Mouse (Mus musculus) cerebellum, adult 8-10 months (tissue): ENCODE measurements around the gene Galnt12.

ENCODE experiments used
- DNase-seq: peaks from one replicate; pipeline ENCODE4 v3.0.0; 2022

Gene Galnt12

DNA sequence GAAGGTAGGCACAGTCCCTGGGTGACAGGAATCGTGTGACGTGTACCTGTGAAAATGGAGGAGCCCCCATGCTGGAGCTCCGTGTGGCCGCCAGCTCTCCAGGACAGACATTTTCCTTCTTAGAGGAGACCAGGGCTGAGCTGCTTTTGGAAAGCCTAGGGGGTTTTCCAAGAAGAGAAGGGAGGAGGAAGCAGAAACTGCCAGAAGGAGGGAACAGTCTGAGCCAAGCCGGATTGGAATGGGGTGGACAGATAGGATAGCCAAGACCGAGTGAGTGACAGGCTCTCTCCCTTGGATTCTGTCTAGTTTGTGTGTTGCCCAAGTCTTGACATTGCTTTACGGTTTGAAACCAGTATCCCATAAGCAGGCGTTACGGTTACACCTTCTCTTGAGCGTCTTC lies 11.9 kb downstream of the Galnt12 start:
- DNase-seq = no peak

DNA sequence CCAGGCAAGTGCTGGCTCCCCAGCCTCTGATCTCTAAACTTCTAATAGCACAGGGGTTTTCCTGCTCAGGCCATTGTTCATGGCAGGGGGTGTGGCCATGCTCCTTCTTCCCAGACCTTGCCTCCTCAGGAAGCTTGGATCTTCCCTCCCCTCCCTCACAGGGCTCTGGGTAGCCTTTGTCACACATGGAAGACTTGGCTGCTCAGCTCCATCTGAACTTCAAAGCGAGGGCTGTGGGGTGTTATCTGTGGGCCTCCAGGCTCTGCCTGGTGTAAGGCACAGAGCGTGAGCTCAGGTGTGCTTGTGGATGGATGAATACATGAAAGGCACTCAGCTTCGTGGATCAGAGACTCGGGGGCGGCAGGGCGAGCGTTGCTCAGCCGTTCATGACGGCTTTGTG lies 20.2 kb downstream of the Galnt12 start:
- DNase-seq = no peak

DNA sequence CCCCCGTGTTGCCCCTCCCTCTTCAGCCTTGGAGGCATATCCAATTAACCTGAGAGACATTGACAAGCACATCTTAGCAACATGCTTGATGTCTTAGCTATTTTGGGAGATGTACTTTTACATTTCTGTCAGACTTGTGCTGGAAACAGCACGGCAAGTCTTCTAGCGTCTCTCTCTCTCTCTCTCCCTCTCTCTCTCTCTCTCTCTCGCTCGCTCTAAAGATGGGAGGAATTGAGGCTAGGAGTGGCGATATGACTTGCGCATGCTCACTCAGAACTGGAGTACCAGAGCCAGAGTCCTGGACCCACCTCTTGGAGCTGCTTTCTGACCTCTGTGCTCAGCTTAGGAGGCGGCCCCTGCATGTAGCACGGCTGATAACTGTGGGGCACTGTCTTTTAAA lies 20.9 kb downstream of the Galnt12 start:
- no peak for DNase-seq

DNA sequence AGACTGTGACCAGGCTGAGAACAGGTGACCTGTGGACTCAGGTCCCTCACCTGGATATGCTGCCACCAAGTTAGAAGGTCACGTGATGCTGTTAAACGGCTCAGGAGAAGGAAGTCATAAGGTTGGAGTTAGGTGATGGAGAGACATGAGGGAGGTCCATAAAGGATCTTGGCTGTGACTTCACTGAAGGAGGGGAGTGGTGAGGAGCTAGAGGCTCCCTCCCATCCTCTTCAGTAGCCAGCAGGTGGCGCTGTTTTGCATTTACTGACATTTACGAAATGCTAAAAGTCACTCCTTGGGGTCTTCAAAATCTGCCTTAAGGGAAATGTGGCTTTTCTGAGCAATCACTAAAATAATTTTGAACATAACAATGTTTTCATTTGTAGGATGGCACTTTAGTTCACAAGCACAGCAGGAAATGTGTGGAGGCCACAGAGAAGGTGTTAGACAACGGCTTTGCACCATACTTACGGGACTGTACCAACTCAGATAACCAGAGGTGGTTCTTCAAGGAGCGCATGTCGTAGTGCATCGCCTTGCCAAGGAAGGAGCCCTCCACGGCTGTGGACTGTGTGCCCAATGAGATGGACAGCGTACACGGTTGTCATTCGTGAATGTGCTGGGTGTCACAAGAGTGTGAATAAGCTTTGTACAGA lies 30.5 kb downstream of the Galnt12 start:
- DNase-seq = peak; percentile 22

- DNase-seq = no peak
Measured at GRCm38 (mm10) chr4:47124140-47124711, 32.5 kb downstream of the Galnt12 start.

DNA sequence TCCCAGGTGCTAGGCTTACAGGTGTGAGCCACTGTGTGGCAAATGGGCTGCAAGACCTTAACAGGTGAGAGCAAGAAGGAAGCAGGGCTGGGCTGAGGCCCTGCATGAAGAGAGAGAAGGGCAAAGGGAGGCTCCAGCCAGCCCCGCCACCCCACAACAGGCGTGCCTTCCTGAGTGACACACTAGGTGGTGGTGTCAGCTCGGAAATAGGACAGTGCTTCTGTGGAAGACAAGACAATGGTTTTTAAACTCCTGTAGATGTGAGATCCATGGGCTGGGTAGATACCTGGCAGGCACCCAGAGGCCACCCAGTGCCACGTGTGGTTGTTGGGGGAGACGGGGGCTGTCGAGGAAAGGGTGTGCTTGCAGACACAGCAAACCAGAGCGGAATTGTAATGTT lies 36.8 kb downstream of the Galnt12 start:
- no peak for DNase-seq

DNA sequence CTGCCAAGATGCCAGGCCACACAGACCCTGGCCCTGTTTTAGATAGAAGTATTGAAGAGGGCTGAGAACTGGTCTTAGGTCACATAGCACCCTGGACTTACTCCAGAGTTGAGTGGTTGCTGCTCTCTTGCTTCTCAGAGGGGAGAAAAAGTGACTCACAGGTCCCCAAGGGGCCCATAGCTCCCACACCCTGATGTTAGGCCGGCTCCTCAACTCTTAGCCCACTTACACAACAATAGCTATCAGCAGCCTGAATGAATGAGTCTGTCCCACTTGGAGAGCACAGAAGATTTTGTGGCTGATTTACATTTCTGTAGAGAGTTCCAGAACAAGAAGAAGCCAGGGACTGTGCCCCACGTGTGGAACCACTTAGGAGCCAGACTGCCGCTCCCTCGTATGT lies 37.9 kb downstream of the Galnt12 start:
- no peak for DNase-seq

GRCm38 (mm10) chr4:47130111-47131050 lies 38.7 kb downstream of the Galnt12 start:
- no peak for DNase-seq

DNA sequence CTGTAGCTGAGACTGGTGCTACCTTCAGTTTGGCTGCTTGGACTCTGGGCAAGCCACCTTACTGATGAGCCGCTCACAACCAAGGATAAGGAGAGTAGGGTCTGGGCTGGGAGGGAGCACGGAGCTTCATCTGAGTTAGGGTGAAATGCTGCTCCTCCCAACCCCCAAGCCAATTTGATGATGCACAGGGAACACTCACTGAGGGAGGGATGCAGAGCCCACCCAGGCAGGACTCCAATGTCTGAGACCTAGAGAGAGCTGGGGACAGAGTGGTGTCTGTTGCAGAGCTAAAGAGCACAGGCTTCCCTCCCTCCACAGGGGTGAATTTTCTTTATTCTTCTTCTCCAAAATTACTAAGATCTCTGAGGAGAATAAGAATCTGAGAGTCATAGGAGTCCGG lies 40.2 kb downstream of the Galnt12 start:
- no peak for DNase-seq

DNA sequence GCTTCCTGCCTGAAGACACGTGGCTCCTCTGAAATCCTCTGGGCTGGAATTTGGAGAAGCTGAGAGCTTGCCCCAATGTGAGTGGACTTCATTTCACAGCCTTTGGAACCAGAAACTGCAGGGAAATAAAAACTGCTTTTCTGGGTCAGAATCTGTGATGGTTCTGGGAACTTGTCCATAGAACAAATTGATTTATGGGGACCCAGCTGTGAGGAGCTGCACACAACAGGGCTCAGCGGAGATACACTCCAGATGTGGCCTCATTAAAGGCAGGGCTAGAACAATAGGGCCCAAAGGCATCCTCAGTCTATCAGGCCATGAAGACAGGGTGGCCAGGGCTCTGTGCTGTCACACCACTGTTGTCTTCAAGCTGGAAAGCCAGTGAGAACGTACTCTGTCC lies 40.7 kb downstream of the Galnt12 start:
- DNase-seq = no peak

DNA sequence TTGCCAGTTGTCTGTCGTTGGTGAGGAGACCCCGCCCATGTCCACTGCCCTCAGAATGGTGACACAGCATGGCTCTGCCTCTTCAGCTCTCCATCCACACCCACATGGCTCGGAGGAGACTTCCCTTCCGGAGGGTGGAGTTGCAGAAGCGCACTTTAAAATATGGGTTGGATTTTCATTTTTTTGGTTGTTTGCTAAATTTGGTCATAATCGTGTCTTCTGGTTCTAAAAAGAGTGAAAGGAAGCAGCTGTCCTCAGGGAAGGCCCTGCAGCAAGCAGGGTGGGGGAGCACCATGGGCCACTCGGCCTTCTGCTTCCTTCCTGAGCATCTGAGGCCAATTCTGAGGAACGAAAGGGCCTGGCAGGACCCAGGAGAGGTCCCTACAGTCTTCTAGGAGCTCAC lies 45.0 kb downstream of the Galnt12 start:
- DNase-seq = no peak

DNA sequence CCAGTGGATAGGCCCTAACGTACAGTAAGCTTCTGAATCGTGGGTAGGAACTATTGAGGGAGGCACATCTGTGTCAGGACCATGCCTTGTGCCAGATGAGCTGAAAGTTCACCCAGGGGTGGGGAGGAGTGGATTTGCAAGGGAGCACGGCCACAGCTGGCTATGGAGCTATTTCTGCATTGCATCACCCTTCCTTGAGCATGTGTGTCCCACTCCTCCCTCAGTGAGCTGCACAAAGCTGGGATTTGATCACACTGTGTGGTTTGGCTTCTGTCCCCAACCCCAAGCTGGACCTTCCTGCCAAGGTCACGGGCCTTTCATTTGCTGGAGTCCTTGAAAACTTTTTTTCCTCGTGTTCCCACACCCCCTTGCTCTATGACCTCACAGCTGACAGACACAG lies 45.8 kb downstream of the Galnt12 start:
- no peak for DNase-seq

- DNase-seq = no peak
Measured at GRCm38 (mm10) chr4:47138411-47138810, 46.7 kb downstream of the Galnt12 start.

GRCm38 (mm10) chr4:47138967-47139777 lies 47.5 kb downstream of the Galnt12 start:
- no peak for DNase-seq

- DNase-seq = no peak
Measured at GRCm38 (mm10) chr4:47140301-47140700, 48.6 kb downstream of the Galnt12 start.

- DNase-seq = no peak
Measured at GRCm38 (mm10) chr4:47141444-47142154, 49.9 kb downstream of the Galnt12 start.

DNA sequence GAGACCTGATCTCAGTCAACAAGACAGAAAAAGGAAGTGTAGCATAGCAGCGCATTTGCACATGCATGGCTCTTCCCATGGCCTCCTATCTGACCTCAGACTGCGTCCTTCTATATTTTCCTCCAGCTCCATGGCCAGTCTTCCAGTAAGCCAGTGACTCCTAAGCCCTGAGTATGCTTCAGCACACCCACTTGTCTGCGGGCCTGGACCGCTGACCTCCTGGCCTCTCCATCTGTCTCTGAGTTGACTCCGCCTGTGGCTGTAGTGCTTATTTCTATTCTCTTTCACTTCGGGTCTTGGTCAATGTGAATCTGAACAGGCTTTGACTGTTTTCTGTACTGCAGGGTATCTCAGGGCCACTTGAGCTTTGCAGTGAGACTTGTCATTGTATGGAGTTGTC lies 52.1 kb downstream of the Galnt12 start:
- DNase-seq = no peak

DNA sequence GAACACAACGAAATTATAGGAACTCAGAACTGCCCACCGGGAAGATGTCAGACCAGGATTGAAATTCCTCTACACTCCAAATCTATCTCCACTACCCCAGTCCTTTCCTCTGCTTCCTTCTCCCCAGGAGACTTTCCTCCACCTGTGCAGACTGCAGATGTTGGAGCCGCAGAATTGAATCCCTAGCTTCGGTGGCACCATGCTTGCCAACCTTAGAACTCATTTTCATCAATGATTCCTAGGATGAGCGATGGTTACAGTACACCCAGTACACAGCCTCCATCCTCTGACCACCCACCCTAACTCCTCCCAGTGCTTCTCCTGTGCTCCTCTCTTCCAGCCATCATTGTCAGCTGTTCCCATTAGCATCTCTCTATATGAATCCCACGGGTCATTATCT lies 53.6 kb downstream of the Galnt12 start:
- DNase-seq = no peak

DNA sequence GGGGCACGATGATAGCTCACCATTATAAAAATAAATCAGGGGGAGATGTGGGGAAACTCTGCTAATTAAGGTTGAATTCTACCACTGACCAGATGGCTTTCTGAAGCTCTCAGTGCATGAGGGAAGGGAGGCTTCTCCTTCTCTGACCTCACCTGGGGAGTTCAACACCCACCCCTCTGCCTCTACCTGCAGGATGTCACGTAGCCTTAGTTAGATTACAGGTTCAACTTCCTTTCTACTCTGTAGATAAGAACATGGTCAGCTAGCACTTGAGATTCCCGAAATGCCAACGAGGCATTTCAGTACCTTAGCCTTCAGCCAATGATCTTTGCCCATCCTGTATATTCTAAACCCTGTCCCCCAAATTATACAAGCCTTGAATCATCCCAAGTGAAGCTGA lies 54.9 kb downstream of the Galnt12 start:
- no peak for DNase-seq

DNA sequence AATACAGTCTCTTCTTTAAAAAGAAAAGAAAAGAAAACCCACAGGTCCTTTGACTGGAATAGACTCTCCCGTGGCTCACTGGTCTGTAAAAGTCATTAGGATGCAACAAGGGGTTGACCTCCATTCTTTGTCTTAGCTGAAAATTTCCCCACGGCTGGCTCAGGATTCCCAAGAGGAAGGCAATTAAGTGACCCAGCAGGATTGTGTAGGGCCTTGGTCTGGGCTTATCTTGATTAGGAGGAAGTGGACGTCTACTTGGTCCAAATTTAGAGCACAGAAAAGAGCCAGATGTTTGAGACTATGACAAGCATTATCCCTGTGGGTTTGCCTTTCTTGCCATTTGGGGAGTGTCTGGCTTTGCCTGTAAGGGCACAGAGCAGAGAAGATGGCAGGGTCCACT lies 58.3 kb downstream of the Galnt12 start:
- DNase-seq = no peak

DNA sequence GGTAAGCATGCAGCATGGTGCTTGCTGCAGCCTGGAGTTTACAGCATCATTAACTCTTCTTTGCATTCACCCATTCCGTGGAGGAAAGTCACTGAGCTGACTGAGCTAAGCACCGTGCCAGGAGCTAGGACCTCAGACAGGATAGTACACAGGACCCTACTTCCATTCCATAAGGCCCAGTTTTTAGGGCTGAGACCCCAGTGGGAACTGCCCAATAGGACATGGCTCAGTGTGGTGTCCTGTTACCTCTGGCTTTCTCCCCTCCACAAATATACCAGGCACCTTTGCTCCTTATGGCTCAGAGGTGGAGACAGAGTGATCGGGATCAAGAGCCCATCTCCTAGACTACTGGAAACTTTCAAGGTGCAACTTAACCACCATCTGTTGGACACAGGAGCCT lies 59.1 kb downstream of the Galnt12 start:
- no peak for DNase-seq

DNA sequence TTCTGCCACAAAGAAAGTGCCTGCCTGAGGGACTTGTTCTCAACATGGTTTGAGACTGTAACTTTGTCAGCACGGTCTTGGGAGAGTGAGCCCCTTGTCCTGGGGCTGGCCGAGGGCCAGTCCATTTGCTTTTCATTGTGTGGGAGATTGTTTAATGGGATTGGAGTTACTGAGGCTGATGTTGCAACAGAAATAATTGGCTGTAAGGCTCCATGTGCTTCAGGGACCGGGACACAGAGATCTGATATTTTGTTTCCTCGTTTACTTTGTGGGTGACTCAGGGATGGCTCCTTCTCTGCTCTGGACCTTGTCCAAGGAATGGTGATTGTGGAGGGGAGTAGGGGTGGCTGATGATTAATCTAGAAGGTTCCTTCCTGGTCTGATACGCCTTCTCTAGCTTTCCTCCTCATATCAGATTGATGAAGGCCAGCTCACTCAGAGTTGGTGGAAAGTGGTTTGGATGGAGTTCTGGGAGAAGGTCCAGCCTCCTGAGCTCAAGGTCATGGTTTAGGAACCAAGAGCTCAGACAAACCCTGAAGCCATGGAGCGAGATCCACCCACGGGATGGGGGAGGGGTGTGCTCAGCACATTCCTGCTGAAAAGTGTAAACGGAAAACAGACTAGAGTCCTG lies 60.0 kb downstream of the Galnt12 start:
- no peak for DNase-seq
